Mouse (Mus musculus): Measurements from ENCODE around the gene AC134908.4. TPM values are rescaled to one million over a fixed set of nuclear protein-coding genes. Genes with fewer than 3 reads are reported as not detected.

Gene AC134908.4
- polyA plus RNA-seq, 1 experiment from 2014 or later: 0.55 TPM

Small RNA genes lying within 50 kb of the gene (microRNA-seq; reads per million reads assigned to microRNA genes)
- not detected for gene Gm25083
- not detected for gene Mir3082
- gene Mir6966: not detected

Other genes with a start within 250 kb of the AC134908.4 start
- 12.8 and 17.5 TPM in 2 replicates for gene Sox8, start 225.0 kb downstream of the AC134908.4 start, polyA plus RNA-seq (2014; fragmentation: Nextera tagmentation; extraction: Ambion mirVana)
- 24.2 and 25.4 TPM in 2 replicates for gene Lmf1, start 216.6 kb downstream of the AC134908.4 start, polyA plus RNA-seq (2014; fragmentation: Nextera tagmentation; extraction: Ambion mirVana)
- 2.6 and 9.0 TPM in 2 replicates for gene Gng13, start 78.5 kb downstream of the AC134908.4 start, polyA plus RNA-seq (2014; fragmentation: Nextera tagmentation; extraction: Ambion mirVana)
- gene Chtf18, start 68.2 kb downstream of the AC134908.4 start, polyA plus RNA-seq (2014; fragmentation: Nextera tagmentation; extraction: Ambion mirVana): 2.5 and 2.9 TPM in 2 replicates
- gene Rpusd1, start 68.0 kb downstream of the AC134908.4 start, polyA plus RNA-seq (2014; fragmentation: Nextera tagmentation; extraction: Ambion mirVana): 25.4 and 29.9 TPM in 2 replicates
- gene Mslnl, start 59.6 kb downstream of the AC134908.4 start, polyA plus RNA-seq (2014; fragmentation: Nextera tagmentation; extraction: Ambion mirVana): not detected in 2 replicates
- 1.5 TPM in 1 of 2 replicates, not detected in the other for gene Msln, start 41.3 kb downstream of the AC134908.4 start, polyA plus RNA-seq (2014; fragmentation: Nextera tagmentation; extraction: Ambion mirVana)
- gene Narfl, start 21.9 kb downstream of the AC134908.4 start, polyA plus RNA-seq (2014; fragmentation: Nextera tagmentation; extraction: Ambion mirVana): 25.4 and 25.9 TPM in 2 replicates
- gene Haghl, start 10.0 kb downstream of the AC134908.4 start, polyA plus RNA-seq (2014; fragmentation: Nextera tagmentation; extraction: Ambion mirVana): 140 and 181 TPM in 2 replicates
- 0.17 and 0.23 TPM in 2 replicates for gene Ccdc78, start 9.1 kb downstream of the AC134908.4 start, polyA plus RNA-seq (2014; fragmentation: Nextera tagmentation; extraction: Ambion mirVana)
- gene Fam173a, start 2.8 kb downstream of the AC134908.4 start, polyA plus RNA-seq (2014; fragmentation: Nextera tagmentation; extraction: Ambion mirVana): 79.9 and 88.4 TPM in 2 replicates
- gene Metrn, start 1.5 kb upstream of the AC134908.4 start, polyA plus RNA-seq (2014; fragmentation: Nextera tagmentation; extraction: Ambion mirVana): 7.3 and 14.3 TPM in 2 replicates
- gene Fbxl16, start 13.4 kb upstream of the AC134908.4 start, polyA plus RNA-seq (2014; fragmentation: Nextera tagmentation; extraction: Ambion mirVana): 35.2 and 39.4 TPM in 2 replicates
- 29.5 and 31.8 TPM in 2 replicates for gene Wdr24, start 28.0 kb upstream of the AC134908.4 start, polyA plus RNA-seq (2014; fragmentation: Nextera tagmentation; extraction: Ambion mirVana)
- gene Jmjd8, start 33.2 kb upstream of the AC134908.4 start, polyA plus RNA-seq (2014; fragmentation: Nextera tagmentation; extraction: Ambion mirVana): 36.7 and 46.4 TPM in 2 replicates
- 335 and 351 TPM in 2 replicates for gene Stub1, start 37.7 kb upstream of the AC134908.4 start, polyA plus RNA-seq (2014; fragmentation: Nextera tagmentation; extraction: Ambion mirVana)
- 42.0 and 67.6 TPM in 2 replicates for gene Rhbdl1, start 41.6 kb upstream of the AC134908.4 start, polyA plus RNA-seq (2014; fragmentation: Nextera tagmentation; extraction: Ambion mirVana)
- 8.2 and 10.6 TPM in 2 replicates for gene Gm20683, start 46.1 kb upstream of the AC134908.4 start, polyA plus RNA-seq (2014; fragmentation: Nextera tagmentation; extraction: Ambion mirVana)
- gene Rhot2, start 49.2 kb upstream of the AC134908.4 start, polyA plus RNA-seq (2014; fragmentation: Nextera tagmentation; extraction: Ambion mirVana): 6.6 and 10.4 TPM in 2 replicates
- 10.5 and 12.1 TPM in 2 replicates for gene Wdr90, start 65.8 kb upstream of the AC134908.4 start, polyA plus RNA-seq (2014; fragmentation: Nextera tagmentation; extraction: Ambion mirVana)
- 15.7 and 22.4 TPM in 2 replicates for gene Mcrip2, start 73.1 kb upstream of the AC134908.4 start, polyA plus RNA-seq (2014; fragmentation: Nextera tagmentation; extraction: Ambion mirVana)
- 65.3 and 73.9 TPM in 2 replicates for gene Mettl26, start 79.4 kb upstream of the AC134908.4 start, polyA plus RNA-seq (2014; fragmentation: Nextera tagmentation; extraction: Ambion mirVana)
- gene Wfikkn1, start 85.2 kb upstream of the AC134908.4 start, polyA plus RNA-seq (2014; fragmentation: Nextera tagmentation; extraction: Ambion mirVana): 0.30 and 0.67 TPM in 2 replicates
- 25.1 and 29.6 TPM in 2 replicates for gene Rab40c, start 124.1 kb upstream of the AC134908.4 start, polyA plus RNA-seq (2014; fragmentation: Nextera tagmentation; extraction: Ambion mirVana)
- 66.4 and 76.8 TPM in 2 replicates for gene Pigq, start 149.3 kb upstream of the AC134908.4 start, polyA plus RNA-seq (2014; fragmentation: Nextera tagmentation; extraction: Ambion mirVana)
- gene Nhlrc4, start 149.3 kb upstream of the AC134908.4 start, polyA plus RNA-seq (2014; fragmentation: Nextera tagmentation; extraction: Ambion mirVana): not detected in 2 replicates
- gene A930017K11Rik, start 156.9 kb upstream of the AC134908.4 start, polyA plus RNA-seq (2014; fragmentation: Nextera tagmentation; extraction: Ambion mirVana): 0.08 and 0.30 TPM in 2 replicates
- gene Capn15, start 190.1 kb upstream of the AC134908.4 start, polyA plus RNA-seq (2014; fragmentation: Nextera tagmentation; extraction: Ambion mirVana): 21.1 and 24.6 TPM in 2 replicates

Measured in neural tube, embryonic 14.5 days (tissue).